Mouse (Mus musculus) G1E (cell line): ENCODE results near the gene Nrg3.

Experiments used
- CTCF ChIP-seq: IDR thresholded peaks from 2 replicates; pipeline ENCODE4 v1.5.1; 2012; ENCODE audit warnings: low read depth, low read length, inconsistent platforms, mixed read lengths
- GATA1 ChIP-seq: IDR thresholded peaks from 2 replicates; pipeline ENCODE4 v1.6.1; 2012; ENCODE audit warnings: borderline replicate concordance, low read length, inconsistent platforms, mixed read lengths

DNA sequence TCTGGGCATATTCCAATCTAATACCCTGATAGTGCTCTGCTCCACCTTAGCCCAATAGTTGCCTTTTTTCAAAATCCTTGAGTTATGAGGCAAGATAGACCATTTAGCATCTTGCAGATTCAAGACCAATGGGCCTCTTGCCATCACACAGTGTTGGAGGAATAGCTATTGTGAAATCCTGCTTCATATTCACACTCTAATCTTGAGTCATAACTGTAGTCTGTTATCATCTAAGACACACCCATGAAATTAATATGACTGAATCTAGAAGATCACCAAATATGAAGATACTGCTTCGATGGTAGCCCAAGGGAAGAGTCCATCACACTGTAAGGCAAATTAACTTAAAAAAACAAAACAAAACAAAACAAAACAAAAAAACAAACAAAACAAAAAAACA lies 937.7 kb downstream of the Nrg3 start:
- TF ChIP-seq GATA1, result no peak
- no peak for TF ChIP-seq CTCF
